Mouse (Mus musculus): ENCODE data around the gene Ntm. TPM values are rescaled to one million over a fixed set of nuclear protein-coding genes. Genes with fewer than 3 reads are reported as not detected.

The Ntm gene
- polyA plus RNA-seq, 1 experiment from 2014 or later, result 61.4 TPM

DNA sequence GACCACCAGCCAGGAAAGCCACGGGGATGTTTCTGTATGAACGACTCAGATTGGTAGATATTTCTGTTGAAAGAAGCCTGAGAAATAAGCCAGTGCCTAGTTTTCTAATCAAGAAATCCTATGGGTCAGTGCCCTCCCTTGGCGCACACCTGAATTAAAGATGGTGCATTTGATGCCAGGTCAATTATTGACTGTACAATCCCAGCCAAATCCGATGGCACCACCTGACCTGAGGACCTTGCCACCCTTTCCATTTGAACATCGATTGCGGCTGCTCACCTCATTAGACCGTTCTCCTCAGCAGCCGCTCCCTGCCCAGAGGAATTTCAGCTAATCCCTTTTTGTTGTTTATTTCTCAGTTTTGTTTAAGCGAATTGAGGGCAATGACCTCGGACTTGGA lies 483.9 kb downstream of the Ntm start:
- Histone ChIP-seq H3K4me3 (no peak overlapping the region), H3K9me3 (replicated peaks) (no peaks in the 10 kb centered on the region; the same call in 1 of the 2 replicates), H3K9ac (no peak overlapping the region), H3K27ac (no peak overlapping the region), H3K4me1 (peaks cover 9% of the 10 kb centered on the region), H3K36me3 (ENCODE audit: poor library complexity, severe bottlenecking) (no peaks in the 10 kb centered on the region), H3K4me2 (no peak overlapping the region), H3K27me3 (no peaks in the 10 kb centered on the region)
- 51% methylated on average over 10 of the region's 10 CpGs for WGBS
- ATAC-seq, result no peak

DNA sequence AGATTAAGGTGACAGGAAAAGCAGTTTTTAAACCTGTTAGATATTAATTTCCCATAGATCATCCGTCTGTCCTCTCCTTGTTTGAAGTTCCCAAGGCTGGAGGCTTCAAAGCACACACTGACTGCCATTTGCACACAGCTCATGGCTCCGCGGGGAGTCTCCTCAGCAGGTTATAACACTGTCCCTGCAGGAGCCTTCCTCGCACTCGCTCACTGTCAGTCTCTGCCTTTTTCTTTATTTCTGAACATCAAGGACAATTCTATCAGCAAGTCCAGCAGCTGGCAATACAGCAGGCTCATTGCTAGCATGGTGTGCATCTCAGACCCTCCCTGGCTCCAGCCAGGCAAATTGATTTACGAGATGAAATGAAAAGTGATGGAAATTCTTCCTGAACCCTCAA lies 485.7 kb downstream of the Ntm start:
- Histone ChIP-seq H3K27ac (no peak overlapping the region), H3K9ac (no peak overlapping the region), H3K36me3 (ENCODE audit: poor library complexity, severe bottlenecking) (no peaks in the 10 kb centered on the region), H3K9me3 (replicated peaks) (no peaks in the 10 kb centered on the region; the same call in 1 of the 2 replicates), H3K4me1 (peaks cover 9% of the 10 kb centered on the region), H3K27me3 (no peaks in the 10 kb centered on the region), H3K4me3 (no peak overlapping the region), H3K4me2 (no peak overlapping the region)
- peak; percentile 36; the same call in 1 of the 2 replicates for ATAC-seq
- 35% methylated on average over 6 of the region's 6 CpGs for WGBS

- Histone ChIP-seq H3K4me2 (no peak overlapping the region), H3K9me3 (replicated peaks) (no peaks in the 10 kb centered on the region; the same call in 1 of the 2 replicates), H3K9ac (no peak overlapping the region), H3K27ac (no peak overlapping the region), H3K36me3 (ENCODE audit: poor library complexity, severe bottlenecking) (no peaks in the 10 kb centered on the region), H3K27me3 (no peaks in the 10 kb centered on the region), H3K4me1 (peaks cover 4% of the 10 kb centered on the region), H3K4me3 (no peak overlapping the region)
- ATAC-seq, result no peak
Observed at GRCm38 (mm10) chr9:29473418-29473817, 489.5 kb downstream of the Ntm start.

- no peak for ATAC-seq
- Histone ChIP-seq H3K27me3 (no peaks in the 10 kb centered on the region), H3K9me3 (replicated peaks) (no peaks in the 10 kb centered on the region; the same call in 1 of the 2 replicates), H3K4me2 (no peak overlapping the region), H3K27ac (no peak overlapping the region), H3K36me3 (ENCODE audit: poor library complexity, severe bottlenecking) (no peaks in the 10 kb centered on the region), H3K4me1 (peaks cover 2% of the 10 kb centered on the region), H3K9ac (no peak overlapping the region), H3K4me3 (no peak overlapping the region)
- 74% methylated on average over 4 of the region's 4 CpGs for WGBS
Observed at GRCm38 (mm10) chr9:29472226-29472625, 490.7 kb downstream of the Ntm start.

DNA sequence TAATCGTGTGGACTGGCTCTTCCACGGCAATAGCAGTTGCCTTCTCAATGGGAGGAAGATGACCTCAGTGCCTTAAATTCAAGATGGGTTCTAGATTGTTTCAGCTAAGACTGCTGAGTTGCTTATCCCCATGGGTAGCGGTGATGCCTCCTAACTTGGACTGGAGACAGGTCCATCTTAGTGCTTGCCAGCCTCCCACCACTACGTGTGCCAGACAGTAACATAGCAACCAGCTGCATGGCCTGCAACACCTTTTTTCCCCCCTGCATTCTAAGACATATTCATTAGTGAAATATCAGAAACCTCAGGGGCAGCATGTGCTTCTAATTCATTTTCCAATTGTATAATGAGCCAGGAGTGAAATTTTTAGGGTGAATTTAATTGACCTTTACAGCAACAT lies 498.2 kb downstream of the Ntm start:
- Histone ChIP-seq H3K4me1 (peaks cover 4% of the 10 kb centered on the region; the same call in 1 of the 2 replicates), H3K36me3 (ENCODE audit: poor library complexity, severe bottlenecking) (no peaks in the 10 kb centered on the region), H3K9me3 (replicated peaks) (no peaks in the 10 kb centered on the region), H3K27ac (no peak overlapping the region), H3K9ac (no peak overlapping the region), H3K4me3 (no peak overlapping the region), H3K4me2 (no peak overlapping the region), H3K27me3 (no peaks in the 10 kb centered on the region)
- no peak for ATAC-seq
- 78% methylated on average over 4 of the region's 4 CpGs for WGBS

- H3K4me2 ChIP-seq, result no peak overlapping the region
- no peaks in the 10 kb centered on the region for H3K27me3 ChIP-seq
- 79% methylated on average over 10 of the region's 10 CpGs for WGBS
- ATAC-seq, result no peak
- H3K36me3 ChIP-seq (ENCODE audit: poor library complexity, severe bottlenecking), result no peaks in the 10 kb centered on the region
- H3K9me3 ChIP-seq (replicated peaks), result no peaks in the 10 kb centered on the region
- no peak overlapping the region for H3K27ac ChIP-seq
- no peak overlapping the region for H3K4me3 ChIP-seq
- no peak overlapping the region for H3K9ac ChIP-seq
- peaks cover 4% of the 10 kb centered on the region; the same call in 1 of the 2 replicates for H3K4me1 ChIP-seq
Observed at GRCm38 (mm10) chr9:29462970-29463593, 499.9 kb downstream of the Ntm start.

GRCm38 (mm10) chr9:29457976-29458572 lies 504.9 kb downstream of the Ntm start:
- Histone ChIP-seq H3K4me1 (no peaks in the 10 kb centered on the region), H3K4me3 (no peak overlapping the region), H3K4me2 (no peak overlapping the region), H3K27ac (no peak overlapping the region), H3K36me3 (ENCODE audit: poor library complexity, severe bottlenecking) (no peaks in the 10 kb centered on the region), H3K27me3 (no peaks in the 10 kb centered on the region), H3K9me3 (replicated peaks) (no peaks in the 10 kb centered on the region), H3K9ac (no peak overlapping the region)
- ATAC-seq, result peak; percentile 74
- 13% methylated on average over 5 of the region's 5 CpGs for WGBS

DNA sequence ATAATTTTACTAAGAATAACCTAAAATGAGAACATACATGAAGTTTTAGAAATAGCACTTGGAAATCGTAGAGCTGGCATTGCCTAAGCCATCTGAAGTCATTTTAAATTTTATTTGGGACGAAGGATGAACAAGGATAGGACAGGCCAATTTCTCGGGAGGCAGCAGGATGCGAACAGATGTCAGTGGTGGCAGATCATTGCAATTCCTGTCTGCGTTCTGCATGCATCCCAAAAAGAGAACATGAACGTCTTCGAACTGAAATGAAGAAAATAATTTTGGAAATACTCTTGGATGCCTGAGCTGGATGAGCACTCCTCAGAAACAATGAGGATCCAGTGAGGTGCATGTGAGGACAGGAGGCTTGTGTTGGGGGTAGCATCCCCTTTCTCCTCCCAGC lies 506.9 kb downstream of the Ntm start:
- Histone ChIP-seq H3K4me3 (no peak overlapping the region), H3K9me3 (replicated peaks) (no peaks in the 10 kb centered on the region), H3K4me2 (no peak overlapping the region), H3K27ac (no peak overlapping the region), H3K36me3 (ENCODE audit: poor library complexity, severe bottlenecking) (no peaks in the 10 kb centered on the region), H3K9ac (no peak overlapping the region), H3K4me1 (no peaks in the 10 kb centered on the region), H3K27me3 (no peaks in the 10 kb centered on the region)
- WGBS, result 84% methylated on average over 7 of the region's 7 CpGs
- no peak for ATAC-seq

DNA sequence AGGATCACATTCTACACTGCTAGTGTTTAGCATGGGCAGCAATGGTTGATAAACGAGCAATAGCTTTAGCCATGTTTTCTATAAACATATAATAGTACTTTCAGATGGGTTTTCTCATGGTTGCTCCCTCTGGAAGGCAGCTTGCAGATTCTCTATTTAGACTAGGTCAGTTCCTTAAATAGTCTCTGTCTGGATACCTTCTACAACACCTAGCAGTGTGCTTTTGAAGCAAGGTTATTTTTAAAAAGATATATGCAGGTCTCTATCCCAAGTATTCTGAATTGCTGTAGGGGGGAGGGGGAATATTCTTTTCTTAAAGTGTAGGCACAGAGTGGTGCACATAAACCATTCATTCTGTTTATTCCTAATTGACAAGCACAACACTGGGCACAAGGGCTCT lies 511.7 kb downstream of the Ntm start:
- no peak for ATAC-seq
- WGBS, result 70% methylated on average over 1 of the region's 1 CpGs

DNA sequence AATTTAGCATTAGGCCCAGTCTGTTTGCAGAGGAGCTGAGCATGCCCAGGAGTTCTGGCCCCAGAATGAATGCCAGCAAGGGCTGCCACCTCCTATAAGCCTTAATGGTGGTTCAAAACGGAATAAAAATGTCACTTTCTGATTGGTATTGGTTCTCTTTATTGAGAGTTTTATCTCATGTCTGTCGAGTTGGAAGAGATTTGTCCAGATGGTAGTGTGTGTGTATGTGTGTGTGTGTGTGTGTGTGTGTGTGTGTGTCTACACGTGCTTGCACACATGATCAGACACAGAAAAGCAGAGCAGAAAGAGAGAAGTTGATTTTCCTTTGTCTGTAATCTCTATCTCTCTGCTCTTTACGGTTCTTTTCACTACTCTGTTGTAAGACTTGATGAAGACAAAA lies 518.9 kb downstream of the Ntm start:
- H3K27me3 ChIP-seq, result no peaks in the 10 kb centered on the region
- no peaks in the 10 kb centered on the region for H3K4me1 ChIP-seq
- H3K36me3 ChIP-seq (ENCODE audit: poor library complexity, severe bottlenecking), result no peaks in the 10 kb centered on the region
- no peak overlapping the region for H3K4me2 ChIP-seq
- no peaks in the 10 kb centered on the region for H3K9me3 ChIP-seq (replicated peaks)
- H3K27ac ChIP-seq, result no peak overlapping the region
- H3K9ac ChIP-seq, result no peak overlapping the region
- no peak for ATAC-seq
- WGBS, result 57% methylated on average over 4 of the region's 4 CpGs
- H3K4me3 ChIP-seq, result no peak overlapping the region

More for the DNA sequence above, 511.7 kb downstream of the Ntm start:
- no peaks in the 10 kb centered on the region for H3K36me3 ChIP-seq (ENCODE audit: poor library complexity, severe bottlenecking)
- H3K4me1 ChIP-seq, result no peaks in the 10 kb centered on the region
- H3K9me3 ChIP-seq (replicated peaks), result no peaks in the 10 kb centered on the region
- no peak overlapping the region for H3K4me3 ChIP-seq
- no peak overlapping the region for H3K27ac ChIP-seq
- no peaks in the 10 kb centered on the region for H3K27me3 ChIP-seq
- no peak overlapping the region for H3K9ac ChIP-seq
- no peak overlapping the region for H3K4me2 ChIP-seq

GRCm38 (mm10) chr9:29439401-29439800 lies 523.5 kb downstream of the Ntm start:
- ATAC-seq, result no peak
- 64% methylated on average over 5 of the region's 5 CpGs for whole genome bisulfite sequencing
- no peak overlapping the region for H3K4me3 ChIP-seq

DNA sequence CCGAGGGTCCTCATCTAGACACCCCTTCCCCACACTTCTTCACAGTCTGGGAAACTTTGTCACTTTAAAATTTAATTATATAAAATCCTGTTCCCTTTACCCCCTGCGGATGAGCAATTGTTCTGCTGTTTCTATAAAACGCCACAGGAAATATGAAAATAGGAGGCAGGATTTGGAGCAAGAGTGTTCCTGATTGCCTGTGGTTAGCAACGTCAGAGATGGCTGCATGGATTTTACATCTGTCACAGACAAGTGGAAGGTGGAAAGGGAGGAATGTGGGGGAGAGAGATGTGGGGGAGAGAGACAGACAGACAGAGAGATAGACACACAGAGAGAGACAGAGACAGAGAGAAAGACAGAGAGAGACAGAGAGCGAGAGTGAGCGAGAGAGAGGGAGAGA lies 528.3 kb downstream of the Ntm start:
- no peak for ATAC-seq
- H3K4me2 ChIP-seq, result 0 out of 2 replicates have a peak overlapping the region, but pooled peaks have one; percentile 1
- no peak overlapping the region for H3K27ac ChIP-seq
- WGBS, result 33% methylated on average over 6 of the region's 6 CpGs
- H3K4me3 ChIP-seq, result no peak overlapping the region
- H3K27me3 ChIP-seq, result no peaks in the 10 kb centered on the region
- H3K9ac ChIP-seq, result no peak overlapping the region
- peaks cover 19% of the 10 kb centered on the region for H3K4me1 ChIP-seq
- no peaks in the 10 kb centered on the region for H3K9me3 ChIP-seq (replicated peaks)
- H3K36me3 ChIP-seq (ENCODE audit: poor library complexity, severe bottlenecking), result no peaks in the 10 kb centered on the region

More at GRCm38 (mm10) chr9:29439401-29439800, 523.5 kb downstream of the Ntm start:
- H3K4me2 ChIP-seq, result no peak overlapping the region
- H3K36me3 ChIP-seq (ENCODE audit: poor library complexity, severe bottlenecking), result no peaks in the 10 kb centered on the region
- H3K9ac ChIP-seq, result no peak overlapping the region
- H3K27me3 ChIP-seq, result no peaks in the 10 kb centered on the region
- H3K4me1 ChIP-seq, result peaks cover 3% of the 10 kb centered on the region
- H3K27ac ChIP-seq, result no peak overlapping the region
- H3K9me3 ChIP-seq (replicated peaks), result no peaks in the 10 kb centered on the region
